Mouse (Mus musculus): ENCODE measurements around the gene Il12rb1.

DNA sequence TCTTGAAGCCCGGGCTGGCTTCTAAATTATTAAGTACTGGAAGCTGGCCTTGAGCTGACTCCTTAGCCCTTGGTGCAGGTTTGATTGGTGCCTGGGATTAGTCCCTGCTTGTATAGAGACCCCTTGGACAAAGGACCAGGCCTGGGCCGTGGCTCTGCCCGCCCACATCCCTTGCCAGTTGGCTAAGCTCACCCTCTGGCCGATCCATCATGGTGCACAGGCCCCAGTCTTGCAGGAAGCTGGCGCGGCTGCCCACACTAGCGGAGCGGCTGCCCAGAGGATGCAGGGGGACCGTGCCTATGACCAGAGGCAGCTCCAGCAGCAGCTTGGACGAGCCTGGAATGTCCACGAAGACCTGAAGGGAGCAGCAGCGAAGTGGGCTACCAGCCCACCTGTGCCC is 28.4 kb downstream of the Il12rb1 start:
- no peak for TF ChIP-seq CTCF (IDR thresholded peaks at IDR 0.05; ENCODE audit: low read depth)
- TF ChIP-seq EP300 (optimal IDR thresholded peaks at IDR 0.05), result no peak
